Mouse (Mus musculus): Measurements from ENCODE around the gene Erc2. TPM values are rescaled to one million over a fixed set of nuclear protein-coding genes. Genes with fewer than 3 reads are reported as not detected.

The Erc2 gene
- polyA plus RNA-seq, 1 experiment from 2014 or later, result 2.4 TPM

- 75% methylated on average over 4 of the region's 4 CpGs for WGBS
- no peak for ATAC-seq (ENCODE audit: extremely low read depth, insufficient number of reproducible peaks, low FRiP score, low TSS enrichment)
- H3K27me3 ChIP-seq (replicated peaks), result no peaks in the 10 kb centered on the region
Observed at GRCm38 (mm10) chr14:28155706-28156105, 533.5 kb downstream of the Erc2 start.

GRCm38 (mm10) chr14:28160852-28161251, 538.6 kb downstream of the Erc2 start:
- H3K27ac ChIP-seq (replicated peaks), result no peak overlapping the region
- H3K4me2 ChIP-seq, result no peak overlapping the region
- H3K9me3 ChIP-seq, result no peaks in the 10 kb centered on the region
- H3K27me3 ChIP-seq (replicated peaks), result no peaks in the 10 kb centered on the region
- H3K9ac ChIP-seq, result no peak overlapping the region
- H3K36me3 ChIP-seq, result no peaks in the 10 kb centered on the region
- 54% methylated on average over 2 of the region's 2 CpGs for WGBS
- no peak overlapping the region for H3K4me3 ChIP-seq
- H3K4me1 ChIP-seq, result peaks cover 29% of the 10 kb centered on the region
- ATAC-seq (ENCODE audit: extremely low read depth, insufficient number of reproducible peaks, low FRiP score, low TSS enrichment), result no peak

More at GRCm38 (mm10) chr14:28155706-28156105, 533.5 kb downstream of the Erc2 start:
- Histone ChIP-seq H3K4me3 (no peak overlapping the region), H3K27ac (replicated peaks) (no peak overlapping the region), H3K36me3 (no peaks in the 10 kb centered on the region), H3K9me3 (no peaks in the 10 kb centered on the region), H3K4me2 (no peak overlapping the region), H3K9ac (no peak overlapping the region), H3K4me1 (peaks cover 12% of the 10 kb centered on the region)

GRCm38 (mm10) chr14:28164642-28165408, 542.6 kb downstream of the Erc2 start:
- 40% methylated on average over 15 of the region's 15 CpGs for WGBS

GRCm38 (mm10) chr14:28165621-28166211, 543.5 kb downstream of the Erc2 start:
- Histone ChIP-seq H3K4me2 (no peak overlapping the region), H3K36me3 (no peaks in the 10 kb centered on the region), H3K27me3 (replicated peaks) (no peaks in the 10 kb centered on the region), H3K4me3 (no peak overlapping the region), H3K9me3 (no peaks in the 10 kb centered on the region), H3K4me1 (peaks cover 29% of the 10 kb centered on the region), H3K9ac (no peak overlapping the region), H3K27ac (replicated peaks) (no peak overlapping the region)
- WGBS, result 66% methylated on average over 5 of the region's 5 CpGs
- no peak for ATAC-seq (ENCODE audit: extremely low read depth, insufficient number of reproducible peaks, low FRiP score, low TSS enrichment)

More at GRCm38 (mm10) chr14:28164642-28165408, 542.6 kb downstream of the Erc2 start:
- Histone ChIP-seq H3K4me2 (peak overlapping the region; percentile 35), H3K9me3 (no peaks in the 10 kb centered on the region), H3K4me3 (no peak overlapping the region), H3K9ac (peak overlapping the region; percentile 33; the same call in 1 of the 2 replicates), H3K36me3 (no peaks in the 10 kb centered on the region), H3K4me1 (peaks cover 24% of the 10 kb centered on the region), H3K27ac (replicated peaks) (peak overlapping the region; percentile 25; the same call in 1 of the 2 replicates), H3K27me3 (replicated peaks) (no peaks in the 10 kb centered on the region)
- ATAC-seq (ENCODE audit: extremely low read depth, insufficient number of reproducible peaks, low FRiP score, low TSS enrichment), result no peak

- no peak overlapping the region for H3K27ac ChIP-seq (replicated peaks)
- ATAC-seq (ENCODE audit: extremely low read depth, insufficient number of reproducible peaks, low FRiP score, low TSS enrichment), result no peak
- H3K9me3 ChIP-seq, result no peaks in the 10 kb centered on the region
- no peaks in the 10 kb centered on the region for H3K36me3 ChIP-seq
- H3K4me1 ChIP-seq, result peaks cover 22% of the 10 kb centered on the region
- no peaks in the 10 kb centered on the region for H3K27me3 ChIP-seq (replicated peaks)
- no peak overlapping the region for H3K4me2 ChIP-seq
- H3K4me3 ChIP-seq, result no peak overlapping the region
- WGBS, result 58% methylated on average over 4 of the region's 4 CpGs
- no peak overlapping the region for H3K9ac ChIP-seq
Observed at GRCm38 (mm10) chr14:28170711-28171110, 548.5 kb downstream of the Erc2 start.

- Histone ChIP-seq H3K4me2 (no peak overlapping the region), H3K27ac (replicated peaks) (no peak overlapping the region), H3K36me3 (no peaks in the 10 kb centered on the region), H3K9ac (no peak overlapping the region), H3K4me1 (peaks cover 22% of the 10 kb centered on the region), H3K27me3 (replicated peaks) (no peaks in the 10 kb centered on the region), H3K9me3 (no peaks in the 10 kb centered on the region), H3K4me3 (no peak overlapping the region)
- no peak for ATAC-seq (ENCODE audit: extremely low read depth, insufficient number of reproducible peaks, low FRiP score, low TSS enrichment)
- WGBS, result 54% methylated on average over 2 of the region's 2 CpGs
Observed at GRCm38 (mm10) chr14:28171364-28171763, 549.1 kb downstream of the Erc2 start.

- Histone ChIP-seq H3K9ac (no peak overlapping the region), H3K9me3 (no peaks in the 10 kb centered on the region), H3K4me3 (no peak overlapping the region), H3K36me3 (no peaks in the 10 kb centered on the region), H3K4me1 (peaks cover 26% of the 10 kb centered on the region), H3K4me2 (no peak overlapping the region), H3K27ac (replicated peaks) (no peak overlapping the region), H3K27me3 (replicated peaks) (no peaks in the 10 kb centered on the region)
- ATAC-seq (ENCODE audit: extremely low read depth, insufficient number of reproducible peaks, low FRiP score, low TSS enrichment), result no peak
- 48% methylated on average over 4 of the region's 4 CpGs for WGBS
Observed at GRCm38 (mm10) chr14:28173736-28174135, 551.5 kb downstream of the Erc2 start.

GRCm38 (mm10) chr14:28181070-28181825, 559.0 kb downstream of the Erc2 start:
- Histone ChIP-seq H3K4me1 (peaks cover 16% of the 10 kb centered on the region), H3K9ac (no peak overlapping the region), H3K27ac (replicated peaks) (peak overlapping the region; percentile 48), H3K4me2 (no peak overlapping the region), H3K4me3 (no peak overlapping the region), H3K9me3 (no peaks in the 10 kb centered on the region), H3K27me3 (replicated peaks) (no peaks in the 10 kb centered on the region), H3K36me3 (no peaks in the 10 kb centered on the region)
- ATAC-seq (ENCODE audit: extremely low read depth, insufficient number of reproducible peaks, low FRiP score, low TSS enrichment), result no peak
- WGBS, result 10% methylated on average over 4 of the region's 4 CpGs

GRCm38 (mm10) chr14:28192711-28193364, 570.6 kb downstream of the Erc2 start:
- no peaks in the 10 kb centered on the region for H3K9me3 ChIP-seq
- H3K36me3 ChIP-seq, result no peaks in the 10 kb centered on the region
- no peak overlapping the region for H3K9ac ChIP-seq
- H3K4me2 ChIP-seq, result no peak overlapping the region
- no peaks in the 10 kb centered on the region for H3K4me1 ChIP-seq
- ATAC-seq (ENCODE audit: extremely low read depth, insufficient number of reproducible peaks, low FRiP score, low TSS enrichment), result no peak
- 71% methylated on average over 8 of the region's 8 CpGs for WGBS
- H3K27me3 ChIP-seq (replicated peaks), result no peaks in the 10 kb centered on the region
- no peak overlapping the region for H3K4me3 ChIP-seq
- no peak overlapping the region for H3K27ac ChIP-seq (replicated peaks)

- WGBS, result 67% methylated on average over 4 of the region's 4 CpGs
- no peak for ATAC-seq (ENCODE audit: extremely low read depth, insufficient number of reproducible peaks, low FRiP score, low TSS enrichment)
- H3K36me3 ChIP-seq, result no peaks in the 10 kb centered on the region
Observed at GRCm38 (mm10) chr14:28203874-28204273, 581.6 kb downstream of the Erc2 start.

GRCm38 (mm10) chr14:28206303-28206702, 584.1 kb downstream of the Erc2 start:
- Histone ChIP-seq H3K9me3 (no peaks in the 10 kb centered on the region), H3K4me1 (peaks cover 12% of the 10 kb centered on the region), H3K27me3 (replicated peaks) (no peaks in the 10 kb centered on the region), H3K36me3 (no peaks in the 10 kb centered on the region), H3K27ac (replicated peaks) (no peak overlapping the region), H3K9ac (no peak overlapping the region), H3K4me3 (no peak overlapping the region), H3K4me2 (no peak overlapping the region)
- WGBS, result 85% methylated on average over 2 of the region's 2 CpGs
- no peak for ATAC-seq (ENCODE audit: extremely low read depth, insufficient number of reproducible peaks, low FRiP score, low TSS enrichment)

More at GRCm38 (mm10) chr14:28203874-28204273, 581.6 kb downstream of the Erc2 start:
- Histone ChIP-seq H3K4me3 (no peak overlapping the region), H3K27me3 (replicated peaks) (no peaks in the 10 kb centered on the region), H3K9me3 (no peaks in the 10 kb centered on the region), H3K27ac (replicated peaks) (no peak overlapping the region), H3K4me1 (peaks cover 12% of the 10 kb centered on the region), H3K9ac (no peak overlapping the region), H3K4me2 (no peak overlapping the region)

Measured in heart, embryonic 13.5 days (tissue).